Mouse (Mus musculus): ENCODE data around the gene 4930578C19Rik.

DNA sequence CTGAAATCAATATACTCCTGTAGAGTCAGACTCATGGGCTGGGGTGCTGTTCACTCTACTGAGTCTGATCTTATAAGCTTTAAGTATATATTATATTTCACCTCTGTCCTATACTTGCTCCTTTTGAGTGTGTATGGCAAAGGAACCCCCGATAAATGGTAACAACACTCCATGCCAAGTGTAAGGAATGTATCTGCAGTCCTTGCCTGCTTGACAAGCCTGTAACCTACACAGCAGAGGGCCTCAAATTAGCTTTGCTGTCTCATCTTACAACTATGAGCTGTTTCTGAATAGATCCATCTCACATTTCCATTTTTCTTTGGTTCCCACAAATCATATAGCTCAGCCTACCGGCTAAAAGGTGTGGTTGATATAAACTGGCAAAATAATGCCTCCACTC is 46.6 kb downstream of the 4930578C19Rik start:
- no peak for TF ChIP-seq CTCF (IDR thresholded peaks at IDR 0.05)
- TF ChIP-seq EP300 (IDR thresholded peaks at IDR 0.05), result no peak
